Mouse (Mus musculus): ENCODE data around the gene Arl4c. TPM values are rescaled to one million over a fixed set of nuclear protein-coding genes. Genes with fewer than 3 reads are reported as not detected.
"Not testable (repeated sequence)": the region's sequence is repeated elsewhere in the genome, so short reads cannot be mapped to it uniquely, and the experiment has no call there.

The Arl4c gene
- polyA plus RNA-seq, 1 experiment from 2014 or later, result 42.4 TPM

DNA sequence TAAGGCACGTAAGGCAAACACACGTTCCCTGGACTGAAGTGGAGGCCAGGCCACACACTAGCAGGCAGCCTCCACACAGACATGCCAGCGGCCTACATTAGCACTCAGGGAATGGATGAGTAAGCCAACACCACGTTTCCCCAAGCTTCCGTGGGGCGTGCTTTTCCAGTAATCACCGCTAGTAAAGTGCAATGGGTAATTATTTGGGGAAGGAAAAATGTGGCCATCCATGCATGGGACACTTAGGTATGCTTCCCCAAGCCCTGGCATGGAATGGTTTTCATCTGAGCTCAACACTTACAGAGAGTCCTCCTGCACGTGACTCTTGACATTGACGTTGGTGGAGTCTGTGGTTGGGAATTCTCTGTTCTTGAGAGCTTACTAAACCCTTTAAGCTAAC lies 50.4 kb downstream of the Arl4c start:
- Histone ChIP-seq H3K27ac (replicated peaks) (no peak overlapping the region), H3K4me2 (replicated peaks) (no peak overlapping the region), H3K9ac (replicated peaks) (no peak overlapping the region), H3K9me3 (no peaks in the 10 kb centered on the region), H3K4me3 (no peak overlapping the region), H3K4me1 (no peaks in the 10 kb centered on the region), H3K27me3 (no peaks in the 10 kb centered on the region), H3K36me3 (no peaks in the 10 kb centered on the region)
- WGBS, result 80% methylated on average over 9 of the region's 9 CpGs
- ATAC-seq (replicated peaks), result no peak

DNA sequence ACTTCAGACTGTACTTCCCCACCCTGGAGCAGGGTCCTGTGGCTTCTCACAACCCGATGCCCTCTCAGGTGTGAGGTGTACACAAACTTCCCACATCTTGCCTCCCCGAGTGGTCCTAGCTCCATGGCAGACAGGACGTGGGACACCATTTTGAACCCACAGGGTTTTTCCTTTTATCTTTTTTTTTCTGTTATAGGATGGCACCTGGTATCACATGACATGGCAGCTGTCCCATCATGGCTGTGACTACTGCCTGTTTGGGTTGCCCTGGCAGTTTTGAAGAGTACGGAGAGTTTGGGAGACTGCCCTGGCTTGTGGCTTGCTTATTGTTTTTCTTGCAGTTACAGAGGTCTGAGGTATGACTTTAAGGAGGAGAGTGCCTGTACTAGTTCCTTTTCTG lies 53.3 kb downstream of the Arl4c start:
- 83% methylated on average over 4 of the region's 4 CpGs for WGBS
- Histone ChIP-seq H3K27me3 (no peaks in the 10 kb centered on the region), H3K36me3 (no peaks in the 10 kb centered on the region), H3K4me2 (replicated peaks) (no peak overlapping the region), H3K9ac (replicated peaks) (no peak overlapping the region), H3K4me3 (no peak overlapping the region), H3K4me1 (0 out of 2 replicates have a peak, but pooled peaks cover 2% of the 10 kb centered on the region), H3K27ac (replicated peaks) (no peak overlapping the region), H3K9me3 (no peaks in the 10 kb centered on the region)
- ATAC-seq (replicated peaks), result no peak

DNA sequence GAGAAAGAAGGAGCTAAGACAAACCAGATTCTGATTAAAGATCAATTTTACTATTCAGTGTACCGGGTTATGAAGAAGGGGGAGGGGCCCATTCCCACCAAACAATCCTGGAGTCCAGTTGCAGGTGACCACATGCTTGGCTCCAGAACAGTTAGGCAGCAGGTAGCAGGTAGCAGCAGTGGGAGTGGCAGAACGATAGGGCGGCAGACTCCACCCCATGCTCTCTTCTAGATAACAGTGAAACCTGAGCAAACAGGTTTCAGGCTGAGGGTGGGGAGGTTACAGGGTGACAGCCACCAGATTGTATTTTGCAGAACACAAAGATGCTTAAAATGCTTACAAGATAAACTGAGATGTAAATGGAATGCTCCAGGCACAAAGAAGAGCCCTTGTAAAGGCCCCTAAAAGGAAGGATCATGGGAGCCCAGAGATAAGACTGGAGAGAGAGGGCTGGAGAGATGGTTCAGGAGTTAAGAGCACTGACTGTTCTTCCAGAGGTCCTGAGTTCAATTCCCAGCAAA lies 56.4 kb downstream of the Arl4c start:
- ATAC-seq (replicated peaks), result no peak
- H3K4me1 ChIP-seq, result peaks cover 10% of the 10 kb centered on the region
- 83% methylated on average over 3 of the region's 3 CpGs for WGBS
- H3K27me3 ChIP-seq, result no peaks in the 10 kb centered on the region
- no peak overlapping the region for H3K9ac ChIP-seq (replicated peaks)
- H3K4me3 ChIP-seq, result no peak overlapping the region
- H3K9me3 ChIP-seq, result no peaks in the 10 kb centered on the region
- H3K27ac ChIP-seq (replicated peaks), result no peak overlapping the region
- H3K36me3 ChIP-seq, result no peaks in the 10 kb centered on the region
- no peak overlapping the region for H3K4me2 ChIP-seq (replicated peaks)

DNA sequence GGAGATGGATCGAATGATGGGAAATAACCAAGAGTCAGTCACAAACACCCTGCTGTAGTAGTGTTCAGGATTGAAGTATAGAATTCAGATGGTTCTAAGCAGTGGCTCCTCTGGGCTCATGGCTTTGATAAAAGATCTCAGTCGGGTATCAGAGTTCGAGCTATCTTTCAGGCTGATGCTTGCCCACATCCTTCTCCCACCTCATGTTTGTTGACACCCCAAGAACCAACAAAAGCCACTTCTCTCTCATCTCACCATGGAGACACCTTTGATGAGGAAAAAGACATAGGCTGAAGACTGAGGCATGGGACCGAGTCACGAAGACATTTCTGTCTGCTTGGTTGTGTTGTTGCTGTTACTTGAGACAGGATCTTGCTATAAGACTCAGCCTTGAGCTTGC lies 57.6 kb downstream of the Arl4c start:
- ATAC-seq (replicated peaks), result no peak
- Histone ChIP-seq H3K4me3 (no peak overlapping the region), H3K9me3 (no peaks in the 10 kb centered on the region), H3K9ac (replicated peaks) (no peak overlapping the region), H3K4me2 (replicated peaks) (no peak overlapping the region), H3K27me3 (no peaks in the 10 kb centered on the region), H3K27ac (replicated peaks) (no peak overlapping the region), H3K36me3 (no peaks in the 10 kb centered on the region), H3K4me1 (peaks cover 17% of the 10 kb centered on the region)
- 94% methylated on average over 5 of the region's 5 CpGs for WGBS

DNA sequence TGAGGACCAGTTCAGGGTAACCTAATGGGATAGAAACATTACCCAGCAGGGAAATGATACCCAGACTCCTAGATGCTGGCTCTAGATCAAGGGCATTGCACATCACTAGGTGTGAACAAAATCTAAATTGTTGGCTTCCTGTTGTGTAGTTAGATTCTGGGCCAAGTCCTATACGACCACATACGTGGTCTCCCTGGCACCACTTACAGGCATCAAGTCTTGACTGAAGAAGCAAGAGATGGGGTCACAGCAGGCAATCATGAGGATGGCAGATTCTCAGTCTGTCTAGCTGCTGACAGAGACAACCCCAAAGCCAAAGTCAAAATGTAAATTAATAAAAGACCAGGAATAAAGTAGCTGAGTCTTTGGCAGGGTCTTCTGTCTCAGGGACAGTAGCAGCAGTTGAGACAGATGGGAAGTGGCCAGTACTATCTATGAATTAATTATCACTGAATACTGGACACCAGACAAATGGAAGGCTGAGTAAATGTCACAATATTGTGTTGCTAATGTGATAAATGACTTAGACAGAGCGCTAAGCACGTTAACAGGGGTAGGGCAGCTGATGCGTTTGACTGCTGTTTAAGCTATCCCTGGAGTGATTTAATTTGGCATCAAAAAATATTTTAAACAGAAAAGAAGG lies 58.7 kb downstream of the Arl4c start:
- WGBS, result 30% methylated on average over 5 of the region's 5 CpGs
- Histone ChIP-seq H3K36me3 (no peaks in the 10 kb centered on the region), H3K9ac (replicated peaks) (no peak overlapping the region), H3K9me3 (no peaks in the 10 kb centered on the region), H3K27me3 (no peaks in the 10 kb centered on the region), H3K4me3 (no peak overlapping the region), H3K4me1 (peaks cover 17% of the 10 kb centered on the region), H3K27ac (replicated peaks) (no peak overlapping the region), H3K4me2 (replicated peaks) (no peak overlapping the region)
- peak; percentile 58 for ATAC-seq (replicated peaks)

DNA sequence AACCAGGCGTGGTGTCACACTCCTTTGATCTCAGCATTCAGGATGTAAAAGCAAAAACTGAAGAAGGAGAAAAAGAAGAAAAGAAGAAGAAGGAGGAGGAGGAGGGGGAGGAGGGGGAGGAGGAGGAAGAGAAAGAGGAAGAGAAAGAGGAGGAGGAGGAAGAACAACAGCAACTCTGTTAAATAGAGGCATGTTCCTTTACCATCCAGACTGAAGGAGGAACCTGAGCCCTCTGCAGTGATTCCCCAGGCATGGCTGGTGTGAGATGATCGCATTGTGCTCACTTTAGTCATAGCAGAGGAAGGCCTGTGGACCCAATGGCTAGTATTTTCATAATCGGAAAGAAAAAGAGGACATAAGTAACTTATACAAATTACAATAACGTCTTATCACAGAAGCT lies 59.3 kb downstream of the Arl4c start:
- Histone ChIP-seq H3K9me3 (no peaks in the 10 kb centered on the region), H3K4me1 (peaks cover 17% of the 10 kb centered on the region), H3K27ac (replicated peaks) (no peak overlapping the region), H3K4me3 (no peak overlapping the region), H3K9ac (replicated peaks) (no peak overlapping the region), H3K36me3 (no peaks in the 10 kb centered on the region), H3K27me3 (no peaks in the 10 kb centered on the region), H3K4me2 (replicated peaks) (no peak overlapping the region)
- WGBS, result 75% methylated on average over 4 of the region's 4 CpGs
- ATAC-seq (replicated peaks), result no peak

DNA sequence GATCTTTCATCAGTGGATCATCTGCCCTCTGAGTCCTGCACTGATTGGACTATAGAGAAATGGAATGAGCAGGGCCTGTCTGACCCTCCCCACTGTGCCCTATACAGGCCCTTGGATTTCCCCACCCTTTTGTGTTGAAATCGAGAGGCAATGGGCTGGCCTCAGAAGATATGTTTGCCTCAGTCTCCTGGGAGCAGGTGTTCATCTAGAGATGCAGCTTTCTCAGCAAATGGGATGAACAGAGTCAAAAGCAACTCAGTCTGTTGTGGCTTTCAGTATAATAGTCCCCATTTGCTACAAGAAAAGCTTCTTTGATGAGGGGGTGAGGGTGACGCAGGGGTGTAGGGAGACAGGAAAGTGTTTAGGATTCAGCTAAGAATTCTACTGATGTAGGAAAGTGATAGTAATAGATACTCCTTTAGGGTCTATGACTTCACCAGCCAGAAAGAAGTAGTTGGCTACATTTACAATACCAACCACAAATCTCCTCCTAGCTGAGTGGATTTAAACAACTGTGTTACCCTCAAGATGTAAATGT lies 60.3 kb downstream of the Arl4c start:
- Histone ChIP-seq H3K27ac (replicated peaks) (no peak overlapping the region), H3K9ac (replicated peaks) (no peak overlapping the region), H3K4me2 (replicated peaks) (no peak overlapping the region), H3K9me3 (no peaks in the 10 kb centered on the region), H3K4me3 (no peak overlapping the region), H3K27me3 (no peaks in the 10 kb centered on the region), H3K4me1 (peaks cover 17% of the 10 kb centered on the region), H3K36me3 (no peaks in the 10 kb centered on the region)
- ATAC-seq (replicated peaks), result no peak
- 63% methylated on average over 2 of the region's 2 CpGs for WGBS

DNA sequence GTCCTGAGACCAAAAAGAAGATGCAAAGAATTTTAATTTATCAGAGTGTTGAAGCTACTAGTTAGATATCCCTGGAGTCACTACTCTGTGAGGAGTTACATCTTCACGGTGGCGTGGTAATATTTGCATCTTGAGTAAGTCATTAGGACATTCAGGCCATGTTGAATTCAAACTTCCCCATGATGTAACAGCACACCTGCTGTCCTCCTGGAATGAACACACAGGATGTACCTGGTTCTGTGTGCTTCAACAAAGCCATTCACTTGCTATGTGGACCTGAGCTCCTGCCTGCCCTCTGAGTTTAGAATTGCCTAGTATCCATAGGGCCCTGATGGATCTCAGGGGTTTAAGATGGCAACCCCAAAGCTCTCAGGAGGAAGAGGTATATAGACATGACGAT lies 60.8 kb downstream of the Arl4c start:
- 91% methylated on average over 3 of the region's 3 CpGs for WGBS
- Histone ChIP-seq H3K27me3 (no peaks in the 10 kb centered on the region), H3K4me2 (replicated peaks) (no peak overlapping the region), H3K4me1 (peaks cover 17% of the 10 kb centered on the region), H3K4me3 (no peak overlapping the region), H3K36me3 (no peaks in the 10 kb centered on the region), H3K27ac (replicated peaks) (no peak overlapping the region), H3K9me3 (no peaks in the 10 kb centered on the region), H3K9ac (replicated peaks) (no peak overlapping the region)
- no peak for ATAC-seq (replicated peaks)

DNA sequence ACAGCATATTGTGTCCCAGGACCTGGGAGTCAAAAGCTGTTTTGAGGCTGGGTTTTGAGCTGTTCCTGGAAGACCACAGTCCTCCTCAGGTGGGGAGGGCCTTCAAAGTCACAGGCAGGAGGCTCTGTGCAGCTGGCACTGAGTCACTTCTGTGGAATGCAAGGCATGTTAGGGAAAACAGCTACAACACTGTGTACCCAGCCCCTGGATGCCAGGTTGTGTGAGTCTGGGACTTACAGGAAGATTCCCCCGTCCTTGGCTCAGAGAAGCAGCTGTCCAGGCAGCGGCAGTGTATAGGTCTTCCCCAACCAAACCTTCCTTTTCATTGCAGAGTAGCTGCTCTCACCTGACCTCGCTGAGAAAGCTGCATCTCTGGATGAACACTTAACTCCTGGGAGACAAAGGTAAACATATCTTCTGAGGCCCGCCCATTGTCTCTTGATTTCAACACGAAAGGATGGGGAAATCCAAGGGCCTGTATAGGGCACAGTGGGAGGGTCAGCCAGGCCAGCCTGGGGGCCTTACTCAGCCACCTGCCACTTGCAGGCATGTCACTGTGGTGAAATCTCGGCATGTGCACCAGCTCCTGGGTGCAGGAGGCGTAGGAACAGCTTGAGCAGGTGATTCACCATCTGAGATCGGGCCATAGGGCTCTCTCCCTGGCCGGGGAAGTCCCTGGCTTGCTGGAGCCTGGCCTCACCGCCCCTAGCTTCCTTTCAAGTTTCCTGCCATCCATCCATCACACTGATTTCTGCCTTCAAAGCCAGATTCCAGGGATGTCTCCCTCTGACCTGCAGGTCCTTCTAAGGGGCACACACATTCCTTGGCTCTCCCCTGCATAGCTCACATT lies 62.4 kb downstream of the Arl4c start:
- no peak for ATAC-seq (replicated peaks)
- 30% methylated on average over 10 of the region's 10 CpGs for WGBS
- H3K4me1 ChIP-seq, result peaks cover 17% of the 10 kb centered on the region

DNA sequence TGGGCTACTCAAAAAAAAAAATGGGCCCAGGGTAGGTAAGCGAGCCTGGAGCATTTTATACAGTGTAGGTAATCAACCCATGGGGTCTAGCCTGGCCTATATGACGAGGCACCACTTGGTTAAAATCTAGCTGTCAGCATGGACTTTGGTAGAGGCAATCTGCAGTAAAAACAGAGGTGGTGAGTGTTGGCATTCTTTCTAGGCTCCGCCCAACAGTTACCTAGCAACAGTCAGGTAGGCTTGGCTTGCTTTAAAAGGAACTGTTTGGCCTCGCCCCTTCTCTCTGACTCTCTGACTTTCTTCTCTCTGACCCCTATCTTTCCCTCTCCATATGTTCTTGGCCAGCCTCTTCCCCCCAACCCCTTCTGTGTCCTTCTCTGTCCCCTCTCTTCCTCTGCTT lies 63.4 kb downstream of the Arl4c start:
- WGBS, result 70% methylated on average over 4 of the region's 4 CpGs

More for the DNA sequence above, 62.4 kb downstream of the Arl4c start:
- Histone ChIP-seq H3K4me2 (replicated peaks) (no peak overlapping the region), H3K4me3 (no peak overlapping the region), H3K27ac (replicated peaks) (no peak overlapping the region), H3K9me3 (no peaks in the 10 kb centered on the region), H3K36me3 (no peaks in the 10 kb centered on the region), H3K27me3 (no peaks in the 10 kb centered on the region), H3K9ac (replicated peaks) (no peak overlapping the region)

DNA sequence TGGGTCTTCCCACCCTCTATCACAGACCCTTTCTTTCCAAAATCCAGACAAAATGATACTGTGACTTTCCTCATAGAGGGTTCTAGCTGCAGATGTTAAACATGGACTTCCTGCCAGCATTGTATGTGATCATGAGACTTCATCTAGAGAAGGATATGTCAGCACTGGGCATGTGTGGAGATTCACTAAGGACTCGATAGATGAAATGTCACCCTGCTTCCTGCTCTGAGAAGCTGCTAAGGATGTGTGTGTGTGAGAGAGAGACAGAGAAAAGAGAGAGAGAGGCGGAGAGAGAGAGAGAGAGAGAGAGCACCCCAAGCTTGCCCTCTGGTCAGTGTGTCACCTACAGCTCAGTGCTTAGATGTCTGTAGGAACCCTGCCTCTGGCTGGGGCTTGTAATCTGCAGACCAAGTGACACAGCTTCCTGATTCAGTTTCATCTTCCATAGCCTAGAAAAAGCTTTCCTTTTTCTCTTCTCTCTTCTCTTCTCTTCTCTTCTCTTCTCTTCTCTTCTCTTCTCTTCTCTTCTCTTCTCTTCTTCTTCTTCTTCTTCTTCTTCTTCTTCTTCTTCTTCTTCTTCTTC lies 65.4 kb downstream of the Arl4c start:
- H3K4me1 ChIP-seq; H3K9ac ChIP-seq (replicated peaks); H3K27ac ChIP-seq (replicated peaks); H3K27me3 ChIP-seq; H3K4me3 ChIP-seq; H3K4me2 ChIP-seq (replicated peaks); H3K36me3 ChIP-seq; ATAC-seq (replicated peaks); H3K9me3 ChIP-seq: not testable (repeated sequence)
- 90% methylated on average over 2 of the region's 2 CpGs for WGBS

More for the DNA sequence above, 63.4 kb downstream of the Arl4c start:
- no peak for ATAC-seq (replicated peaks)
- Histone ChIP-seq H3K36me3 (no peaks in the 10 kb centered on the region), H3K4me3 (no peak overlapping the region), H3K9ac (replicated peaks) (no peak overlapping the region), H3K4me1 (peaks cover 14% of the 10 kb centered on the region), H3K4me2 (replicated peaks) (no peak overlapping the region), H3K27ac (replicated peaks) (no peak overlapping the region), H3K9me3 (no peaks in the 10 kb centered on the region), H3K27me3 (no peaks in the 10 kb centered on the region)

DNA sequence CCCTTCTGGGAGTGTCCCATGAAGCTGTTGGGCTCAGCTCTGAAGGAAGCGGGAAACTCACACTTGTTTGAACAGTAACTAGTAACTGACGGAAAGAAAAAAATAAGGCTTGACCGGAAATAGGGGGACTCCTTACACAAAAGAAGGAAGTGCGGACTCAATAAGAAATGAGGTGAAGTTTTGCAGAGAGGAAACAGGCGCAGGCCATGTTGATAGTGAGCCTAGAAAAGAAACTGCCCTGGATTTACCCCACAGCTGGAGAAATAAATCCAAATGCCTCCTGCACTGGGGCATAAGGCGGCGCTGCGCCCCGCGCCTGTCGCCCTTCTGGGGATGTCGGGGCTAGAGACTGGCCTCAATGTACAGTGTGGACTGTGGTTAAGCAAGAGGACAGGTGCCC lies 66.4 kb downstream of the Arl4c start:
- WGBS, result 90% methylated on average over 12 of the region's 12 CpGs
- no peaks in the 10 kb centered on the region for H3K27me3 ChIP-seq

More for the DNA sequence above, 66.4 kb downstream of the Arl4c start:
- Histone ChIP-seq H3K9ac (replicated peaks) (no peak overlapping the region), H3K36me3 (no peaks in the 10 kb centered on the region), H3K4me1 (peaks cover 7% of the 10 kb centered on the region; the same call in 1 of the 2 replicates), H3K9me3 (no peaks in the 10 kb centered on the region), H3K4me2 (replicated peaks) (no peak overlapping the region), H3K27ac (replicated peaks) (no peak overlapping the region), H3K4me3 (no peak overlapping the region)
- no peak for ATAC-seq (replicated peaks)
